Mouse (Mus musculus) ES-E14 (cell line): ENCODE results near the gene Ecsit. TPM values are rescaled to one million over a fixed set of nuclear protein-coding genes. Genes with fewer than 3 reads are reported as not detected.

Source experiments
- DNase-seq: peaks from one replicate; pipeline ENCODE4 v3.0.0-alpha.2; 2013; ENCODE audit warnings: low read depth, low spot score
- H3K27ac ChIP-seq: 2 replicates; pipeline ENCODE4 v1.5.1; 2012; ENCODE audit warnings: low read depth, mild to moderate bottlenecking, low read length, moderate library complexity, mixed read lengths; ENCODE audit not compliant: poor library complexity, insufficient read depth, severe bottlenecking
- H3K36me3 ChIP-seq: 2 replicates; pipeline ENCODE4 v1.6.1; 2012; ENCODE audit warnings: mild to moderate bottlenecking, low read length, moderate library complexity, mixed read lengths; ENCODE audit not compliant: control insufficient read depth, poor library complexity, insufficient read depth, severe bottlenecking
- H3K4me1 ChIP-seq, 2 experiments: fragments of 150-350 bp in 1 of 2; sonication (generic) in 1 of 2; 2 replicates each; pipeline ENCODE4 v1.6.1; 2012; ENCODE audit warnings: low read length in 2 of 2, mild to moderate bottlenecking in 1 of 2, mixed read lengths in 1 of 2; ENCODE audit not compliant: control insufficient read depth in 2 of 2, insufficient read depth in 2 of 2, poor library complexity in 1 of 2
- H3K4me3 ChIP-seq, 2 experiments: fragments of 150-350 bp in 1 of 2; sonication (generic) in 1 of 2; 2 replicates each; pipeline ENCODE4 v1.5.1; 2012; ENCODE audit warnings: low read length in 2 of 2, low read depth in 1 of 2, mild to moderate bottlenecking in 1 of 2, mixed read lengths in 1 of 2; ENCODE audit not compliant: insufficient read depth in 1 of 2, poor library complexity in 1 of 2, severe bottlenecking in 1 of 2
- H3K9ac ChIP-seq: 2 replicates; pipeline ENCODE4 v1.6.1; 2012; ENCODE audit warnings: low read depth, mild to moderate bottlenecking, low read length, mixed read lengths; ENCODE audit not compliant: poor library complexity, insufficient read depth, severe bottlenecking
- H3K9me3 ChIP-seq: fragments of 150-350 bp; sonication (generic); 2 replicates; pipeline ENCODE4 v1.6.1; 2012; ENCODE audit warnings: low read depth, mild to moderate bottlenecking, low read length; ENCODE audit not compliant: control insufficient read depth, insufficient read depth
- CHD2 ChIP-seq: IDR thresholded peaks from 2 replicates; pipeline ENCODE4 v1.6.1; 2014; ENCODE audit warnings: mild to moderate bottlenecking, low read depth, low read length, inconsistent platforms
- HCFC1 ChIP-seq: IDR thresholded peaks from 2 replicates; pipeline ENCODE4 v1.6.1; 2012; ENCODE audit warnings: low read length, inconsistent platforms, borderline replicate concordance; ENCODE audit not compliant: insufficient read depth
- MAFK ChIP-seq: IDR thresholded peaks from 2 replicates; pipeline ENCODE4 v1.6.1; 2014; ENCODE audit warnings: mild to moderate bottlenecking, low read depth, low read length, inconsistent platforms; ENCODE audit not compliant: insufficient read depth
- ZC3H11A ChIP-seq: IDR thresholded peaks from 2 replicates; pipeline ENCODE4 v1.6.1; 2012; ENCODE audit warnings: low read depth, mild to moderate bottlenecking, inconsistent platforms, low read length, borderline replicate concordance
- ZNF384 ChIP-seq: IDR thresholded peaks from 2 replicates; pipeline ENCODE4 v1.6.1; 2012; ENCODE audit warnings: low read depth, low read length, inconsistent platforms
- in situ Hi-C, 2 experiments: fragments of 600-800 bp; cut with MboI; formaldehyde crosslinking; loops; one replicate each; pipeline ENCODE4 v1.15.1; 2025; ENCODE audit warnings: low sequenced_read_pairs in 2 of 2, inconsistent platforms in 1 of 2; ENCODE audit not compliant: unreplicated experiment in 2 of 2
- total RNA-seq: library from RNA; depleted of rRNA; stranded (reverse); fragments of 300-350 nt; gene quantifications from 2 replicates; pipeline ENCODE4 v1.2.3, GENCODE M21; 2012

Gene Ecsit
- total RNA-seq, 1 experiment = 37.5 TPM

DNA sequence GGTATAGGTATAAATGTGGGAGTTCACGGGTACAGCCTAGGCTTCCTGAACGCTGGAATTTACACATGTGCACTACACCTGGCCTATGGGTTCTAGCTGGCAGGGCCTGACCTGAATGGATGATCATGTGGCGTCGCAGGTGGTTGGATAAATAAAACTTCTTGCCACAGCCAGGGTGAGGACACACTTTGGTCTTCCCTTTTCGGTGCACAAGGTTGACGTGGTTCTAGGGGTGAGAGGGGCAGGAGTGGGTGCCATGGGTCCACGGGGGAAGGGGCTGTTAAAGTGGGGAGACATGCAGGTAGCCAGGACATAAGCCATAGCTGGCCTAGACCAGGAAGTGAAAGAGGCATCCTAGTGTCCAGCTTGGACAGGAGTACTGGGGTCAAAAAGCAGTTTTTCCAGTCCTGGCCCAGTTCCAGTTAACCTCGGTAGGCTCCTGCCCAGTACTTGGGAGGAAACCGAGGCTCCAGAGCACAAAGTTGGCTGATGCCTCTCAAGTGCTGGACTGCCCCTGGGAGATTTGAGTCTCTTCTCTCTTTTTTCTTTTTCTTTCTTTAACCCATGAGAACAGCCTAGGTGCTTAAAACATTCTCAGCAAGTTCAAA, 28.8 kb downstream of the Ecsit start:
- Histone ChIP-seq H3K9ac (no peak overlapping the region), H3K4me1 (peaks cover 0 to 12% of the 10 kb centered on the region in 2 experiments; a peak in 3 of 4 replicates), H3K9me3 (no peaks in the 10 kb centered on the region), H3K4me3 (no peak overlapping the region), H3K36me3 (peaks cover 2% of the 10 kb centered on the region; the same call in 1 of the 2 replicates), H3K27ac (no peak overlapping the region)
- no peak for DNase-seq
- TF ChIP-seq CHD2 = no peak
- TF ChIP-seq ZNF384 = no peak
- TF ChIP-seq HCFC1 = no peak
- no peak for TF ChIP-seq MAFK
- TF ChIP-seq ZC3H11A = no peak
- in situ Hi-C loops = no loop called here

DNA sequence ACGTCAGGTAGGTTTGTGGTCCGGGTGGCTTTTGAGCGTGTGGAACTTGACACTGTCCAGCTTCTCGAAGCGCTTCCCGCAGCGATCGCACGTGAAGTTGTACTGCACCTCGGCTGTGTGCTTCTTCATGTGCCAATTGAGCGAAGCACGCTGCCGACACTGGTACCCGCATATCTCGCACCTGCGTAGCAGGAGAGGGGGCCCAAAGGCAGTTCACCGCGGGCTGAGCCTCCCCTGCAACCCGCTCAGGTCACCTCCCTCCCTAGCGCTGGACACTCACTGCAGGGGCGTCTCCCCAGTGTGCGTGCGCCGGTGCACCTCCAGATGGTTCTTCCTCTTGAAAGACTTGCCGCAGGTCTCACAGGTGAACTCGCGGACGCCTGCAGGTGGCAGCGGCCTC, 29.5 kb downstream of the Ecsit start:
- Histone ChIP-seq H3K27ac (no peak overlapping the region), H3K9me3 (no peaks in the 10 kb centered on the region), H3K4me1 (peaks cover 0 to 19% of the 10 kb centered on the region in 2 experiments; a peak in 3 of 4 replicates), H3K4me3 (peak overlapping the region in 1 of 2 experiments; percentile 38; a peak in 1 of 4 replicates), H3K9ac (no peak overlapping the region), H3K36me3 (no peaks in the 10 kb centered on the region)
- TF ChIP-seq CHD2 (no peak), HCFC1 (no peak), ZC3H11A (no peak), MAFK (no peak)
- in situ Hi-C loops = no loop called here
- no peak for DNase-seq

DNA sequence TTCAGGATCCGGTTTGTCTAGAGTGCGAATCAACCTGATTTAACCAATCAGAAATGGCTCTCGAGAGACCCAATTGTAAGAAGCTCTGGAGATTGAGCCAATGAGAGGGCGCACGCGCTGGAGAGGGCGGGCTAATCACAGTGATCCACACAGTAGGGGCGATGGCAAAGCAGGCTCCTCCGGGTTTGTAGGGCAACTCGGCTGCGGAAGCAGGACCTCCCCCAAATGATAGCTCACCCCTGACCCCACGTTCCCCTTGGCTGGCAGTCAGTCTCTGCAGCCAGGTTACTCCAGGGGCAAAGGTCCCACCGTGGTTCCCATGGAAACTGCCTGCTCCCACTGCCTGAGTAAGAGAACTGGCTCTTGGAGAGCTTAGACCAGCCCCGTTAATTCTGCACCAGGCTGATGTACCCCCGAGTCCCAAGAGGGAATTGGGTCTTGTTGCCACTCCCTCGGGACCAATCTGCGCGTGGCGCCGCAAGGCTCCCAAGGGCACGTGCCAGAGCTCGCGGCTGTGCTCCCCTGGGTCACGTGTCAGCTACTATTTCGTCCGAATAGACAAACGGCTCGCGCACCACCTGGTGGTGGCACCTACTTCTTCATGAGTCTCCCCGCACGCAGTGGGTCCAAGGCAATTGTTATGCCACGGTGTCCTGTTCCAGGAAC, 30.7 kb downstream of the Ecsit start:
- H3K4me3 ChIP-seq = peak overlapping the region; percentile 53 to 61
- TF ChIP-seq ZNF384 (no peak), CHD2 (no peak), MAFK (no peak), HCFC1 (peak; percentile 58; the same call in 1 of the 2 replicates), ZC3H11A (peak; percentile 24; the same call in 1 of the 2 replicates)
- peaks cover 3 to 28% of the 10 kb centered on the region in 2 experiments; a peak in 3 of 4 replicates for H3K4me1 ChIP-seq
- H3K36me3 ChIP-seq = no peaks in the 10 kb centered on the region
- DNase-seq = peak; percentile 87
- in situ Hi-C loops = no loop called here
- H3K27ac ChIP-seq = no peak overlapping the region
- peak overlapping the region; percentile 33; the same call in 1 of the 2 replicates for H3K9ac ChIP-seq
- no peaks in the 10 kb centered on the region for H3K9me3 ChIP-seq

DNA sequence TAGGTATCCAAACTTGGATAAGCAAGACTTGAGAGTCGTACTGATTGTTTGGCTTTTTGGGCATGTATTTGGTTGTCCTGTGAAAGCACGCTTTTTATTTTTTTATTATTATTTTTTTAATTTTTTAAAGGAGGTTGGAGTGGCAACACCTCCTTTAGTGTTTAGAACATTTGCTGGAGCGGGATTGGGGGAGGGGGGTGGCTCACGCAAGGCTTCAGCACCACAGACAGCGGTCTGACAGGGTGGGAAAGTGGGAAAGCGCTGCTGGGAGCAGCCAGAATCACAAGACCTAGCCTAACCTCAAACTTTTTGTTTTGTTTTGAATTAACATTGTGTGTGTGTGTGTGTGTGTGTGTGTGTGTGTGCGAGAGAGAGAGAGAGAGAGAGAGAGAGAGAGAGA, 31.6 kb downstream of the Ecsit start:
- TF ChIP-seq ZNF384 (no peak), HCFC1 (no peak), ZC3H11A (no peak), CHD2 (no peak), MAFK (no peak)
- DNase-seq = no peak
- H3K9me3 ChIP-seq = no peaks in the 10 kb centered on the region
- H3K9ac ChIP-seq = no peak overlapping the region
- H3K4me1 ChIP-seq = peaks cover 3 to 34% of the 10 kb centered on the region in 2 experiments; a peak in 3 of 4 replicates
- H3K36me3 ChIP-seq = no peaks in the 10 kb centered on the region
- H3K27ac ChIP-seq = no peak overlapping the region
- in situ Hi-C loops = no loop called here
- H3K4me3 ChIP-seq = no peak overlapping the region
